Mouse (Mus musculus): Measurements from ENCODE around the gene Il4i1.

GRCm38 (mm10) chr7:44866276-44867009, 50.3 kb downstream of the Il4i1 start:
- no peak for TF ChIP-seq POLR2A (IDR thresholded peaks at IDR 0.05; ENCODE audit: insufficient read depth, low read length)
- peak; percentile 39 for TF ChIP-seq CTCF (IDR thresholded peaks at IDR 0.05; ENCODE audit: low read depth, low read length)

Measured in ES-Bruce4 (cell line).